Mouse (Mus musculus) layer of hippocampus, adult 9-10 months (tissue): Measurements from ENCODE around the gene Cirbp.

Experiments
- DNase-seq: peaks from one replicate; pipeline ENCODE4 v3.0.0; 2022; ENCODE audit warnings: low spot score

The Cirbp gene

GRCm38 (mm10) chr10:80165392-80166128, at the start of gene Cirbp:
Gene Cirbp, plus strand, starts transcription at chr10:80165985.
- DNase-seq = no peak

- DNase-seq = no peak
Observed at GRCm38 (mm10) chr10:80116563-80116926, 49.2 kb upstream of the Cirbp start.

- DNase-seq = no peak
Observed at GRCm38 (mm10) chr10:80116927-80117691, 48.7 kb upstream of the Cirbp start.

DNA sequence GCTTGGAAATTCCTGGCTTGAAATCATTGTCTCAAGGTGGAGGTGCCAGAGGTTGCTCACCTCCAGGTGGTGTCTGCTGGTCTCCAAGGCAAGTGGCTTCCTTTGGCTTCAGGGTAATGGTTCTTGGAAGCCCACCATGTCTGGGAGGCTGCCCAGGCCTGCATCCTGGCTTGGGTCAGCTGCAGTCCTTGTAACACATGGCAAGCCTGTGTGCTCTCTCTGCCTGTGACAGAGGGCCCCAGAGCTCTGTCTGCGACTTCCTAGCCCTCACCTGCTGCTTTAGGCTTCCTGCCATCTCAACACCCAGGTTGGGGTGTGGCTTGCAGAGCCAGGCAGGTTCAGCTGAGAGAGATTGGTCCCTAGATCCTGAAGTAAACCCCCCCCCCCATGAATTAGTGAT, 48.0 kb upstream of the Cirbp start:
- no peak for DNase-seq

GRCm38 (mm10) chr10:80118552-80118951, 47.2 kb upstream of the Cirbp start:
- DNase-seq = no peak

DNA sequence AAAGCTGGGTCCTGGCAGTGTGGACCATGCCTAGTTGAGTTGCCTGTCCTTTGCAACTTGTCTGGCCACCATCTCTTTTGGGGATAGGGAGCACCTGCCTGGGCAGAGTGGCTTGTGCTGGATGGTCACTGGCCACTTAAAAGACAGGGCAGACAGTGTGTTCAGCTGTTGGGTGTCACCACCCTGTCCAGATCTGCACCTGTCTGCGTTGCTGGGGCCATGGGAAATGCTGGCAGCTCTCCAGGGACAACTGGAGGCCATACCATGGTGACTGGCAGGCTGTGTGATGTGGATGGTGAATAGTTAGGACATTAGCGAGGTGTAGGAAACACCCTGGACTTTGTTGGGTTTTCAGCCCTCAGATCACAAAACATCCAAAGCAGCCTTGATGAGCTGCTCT, 45.6 kb upstream of the Cirbp start:
- DNase-seq = no peak

DNA sequence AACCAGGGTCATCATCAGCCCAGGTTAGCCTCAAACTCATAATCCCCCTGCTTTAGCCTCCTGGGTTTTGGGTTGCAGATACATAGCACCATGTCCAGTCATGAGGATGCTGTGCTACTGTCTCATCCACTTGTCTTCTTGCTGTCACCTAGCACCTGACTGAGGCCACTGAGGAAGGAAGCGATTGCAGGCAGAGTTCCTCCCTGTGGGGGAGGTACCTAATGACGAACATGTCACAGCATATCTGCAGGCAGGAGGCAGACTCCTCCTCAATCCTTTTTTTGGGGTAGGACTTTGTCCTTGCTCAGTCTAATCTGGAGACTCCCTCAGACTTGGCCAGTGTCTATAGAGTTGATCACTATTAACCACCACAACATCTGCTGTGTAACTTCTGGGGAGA, 44.1 kb upstream of the Cirbp start:
- DNase-seq = no peak

GRCm38 (mm10) chr10:80123932-80124562, 41.7 kb upstream of the Cirbp start:
- no peak for DNase-seq

DNA sequence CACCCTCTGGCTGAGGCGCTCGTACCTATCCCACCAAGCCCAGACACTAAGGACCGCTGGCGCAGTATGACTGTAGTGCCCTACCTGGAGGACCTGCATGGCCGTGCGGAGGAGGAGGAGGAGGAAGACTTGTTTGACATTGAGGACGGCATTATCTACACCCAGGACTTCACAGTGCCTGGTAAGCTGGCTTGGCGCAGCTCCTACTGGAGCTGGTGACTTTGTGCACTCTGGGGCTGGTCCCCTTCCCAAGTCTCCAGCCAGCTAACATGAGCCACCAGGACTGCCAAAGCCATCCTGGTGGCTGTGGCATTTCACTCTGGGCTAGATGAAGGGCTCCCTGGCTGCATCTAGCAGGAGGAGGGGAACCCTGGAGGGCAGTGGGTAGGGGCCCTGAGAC, 37.9 kb upstream of the Cirbp start:
- no peak for DNase-seq

GRCm38 (mm10) chr10:80129846-80130245, 35.9 kb upstream of the Cirbp start:
- DNase-seq = no peak

- no peak for DNase-seq
Observed at GRCm38 (mm10) chr10:80130403-80131031, 35.3 kb upstream of the Cirbp start.

DNA sequence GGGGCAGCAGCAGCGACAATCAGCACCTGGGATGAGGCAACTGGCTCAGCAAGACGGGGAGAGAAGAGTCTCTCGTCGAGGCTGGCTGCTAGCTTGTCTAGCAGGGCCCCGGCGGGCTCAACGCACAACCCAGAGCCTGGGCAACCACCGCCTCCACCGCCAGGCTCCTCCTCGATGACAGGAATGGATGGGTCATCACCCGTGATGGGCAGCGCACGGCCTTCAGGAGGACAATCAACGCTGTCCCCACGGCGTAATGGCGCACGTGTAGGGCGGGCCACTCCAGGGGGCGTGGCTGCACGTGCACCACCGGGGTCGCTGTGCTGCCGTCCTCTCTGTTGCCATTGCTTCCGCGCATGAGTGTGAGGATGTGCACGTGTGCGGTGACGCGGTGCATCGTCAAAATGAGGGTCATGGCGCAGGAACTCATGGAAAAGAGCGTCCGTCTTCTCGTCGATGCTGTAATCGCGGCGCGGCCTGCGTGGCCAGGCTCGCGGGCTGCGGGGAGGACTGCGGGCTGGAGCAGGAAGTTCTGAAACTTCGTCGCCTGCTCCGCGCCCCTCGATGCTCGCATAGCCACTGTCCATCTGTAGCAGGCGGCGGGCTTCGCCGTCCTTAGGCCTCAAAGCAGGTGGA, 34.4 kb upstream of the Cirbp start:
- no peak for DNase-seq

- no peak for DNase-seq
Observed at GRCm38 (mm10) chr10:80131952-80132350, 33.8 kb upstream of the Cirbp start.

- no peak for DNase-seq
Observed at GRCm38 (mm10) chr10:80133226-80133849, 32.4 kb upstream of the Cirbp start.

DNA sequence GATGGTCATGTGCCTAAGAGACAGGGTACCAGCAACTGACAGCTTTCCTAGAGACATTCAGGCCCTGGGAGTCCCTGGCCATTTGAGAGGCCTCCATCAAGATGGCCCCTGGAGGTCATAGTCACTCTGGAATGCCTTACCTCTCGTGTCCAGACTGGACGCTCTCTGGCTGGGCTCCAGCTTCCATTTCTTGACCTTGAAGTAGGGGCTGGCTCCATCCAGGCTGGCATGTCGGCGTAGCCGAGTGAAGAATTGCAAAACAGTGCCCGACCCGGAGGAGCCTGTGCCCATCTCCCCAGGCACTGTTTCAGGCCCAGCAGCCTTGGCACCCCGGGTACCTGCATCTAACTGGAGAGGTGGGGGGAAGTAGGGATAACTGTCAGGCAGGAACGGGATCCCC, 31.4 kb upstream of the Cirbp start:
- no peak for DNase-seq

- DNase-seq = no peak
Observed at GRCm38 (mm10) chr10:80135161-80135560, 30.6 kb upstream of the Cirbp start.

DNA sequence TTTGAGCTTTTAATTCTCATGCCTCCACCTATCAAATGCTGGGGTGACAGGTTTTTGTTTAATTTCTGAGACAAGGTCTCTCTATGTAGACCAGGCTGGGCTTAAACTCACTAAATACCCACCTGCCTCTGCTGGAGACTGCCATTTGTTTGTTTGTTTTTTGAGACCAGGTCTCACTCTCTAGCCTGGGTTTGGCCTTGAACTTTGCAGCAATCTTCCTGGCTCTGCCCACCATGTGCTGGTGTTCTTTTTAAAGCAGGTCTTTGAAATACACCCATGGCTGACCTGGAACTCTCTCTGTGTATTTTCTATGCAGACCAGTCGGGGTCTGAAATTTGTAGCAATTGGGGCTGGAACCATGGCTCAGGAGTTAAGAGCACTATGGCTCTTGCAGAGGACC, 30.1 kb upstream of the Cirbp start:
- DNase-seq = no peak

- no peak for DNase-seq
Observed at GRCm38 (mm10) chr10:80136179-80136951, 29.4 kb upstream of the Cirbp start.

- DNase-seq = no peak
Observed at GRCm38 (mm10) chr10:80136952-80137625, 28.7 kb upstream of the Cirbp start.
